Mouse (Mus musculus): ENCODE data around the gene Slc35c2. TPM values are rescaled to one million over a fixed set of nuclear protein-coding genes. Genes with fewer than 3 reads are reported as not detected.

Slc35c2 gene
- polyA plus RNA-seq, 2 experiments from 2014 or later: 31.1 to 45.6 TPM

DNA sequence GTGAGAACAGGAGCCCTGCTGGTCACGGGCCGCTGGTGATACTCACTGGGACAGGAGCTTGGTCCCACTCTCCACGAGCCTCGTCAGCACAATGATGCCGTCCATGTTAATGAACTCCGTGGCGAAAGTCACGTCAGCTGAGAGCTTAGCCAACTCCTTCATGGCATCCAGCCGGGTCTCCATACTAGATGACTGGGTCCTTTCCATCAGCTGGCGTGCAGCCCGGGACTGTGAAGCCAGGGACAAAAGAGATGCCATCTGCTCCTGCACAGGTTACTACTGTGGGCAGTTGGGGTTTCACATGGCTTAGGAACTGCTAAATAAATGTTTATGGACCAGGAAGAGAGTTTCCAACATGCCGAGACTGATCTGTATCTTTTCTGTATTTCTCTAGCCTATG lies 23.9 kb upstream of the Slc35c2 start:
- ATAC-seq: no peak

DNA sequence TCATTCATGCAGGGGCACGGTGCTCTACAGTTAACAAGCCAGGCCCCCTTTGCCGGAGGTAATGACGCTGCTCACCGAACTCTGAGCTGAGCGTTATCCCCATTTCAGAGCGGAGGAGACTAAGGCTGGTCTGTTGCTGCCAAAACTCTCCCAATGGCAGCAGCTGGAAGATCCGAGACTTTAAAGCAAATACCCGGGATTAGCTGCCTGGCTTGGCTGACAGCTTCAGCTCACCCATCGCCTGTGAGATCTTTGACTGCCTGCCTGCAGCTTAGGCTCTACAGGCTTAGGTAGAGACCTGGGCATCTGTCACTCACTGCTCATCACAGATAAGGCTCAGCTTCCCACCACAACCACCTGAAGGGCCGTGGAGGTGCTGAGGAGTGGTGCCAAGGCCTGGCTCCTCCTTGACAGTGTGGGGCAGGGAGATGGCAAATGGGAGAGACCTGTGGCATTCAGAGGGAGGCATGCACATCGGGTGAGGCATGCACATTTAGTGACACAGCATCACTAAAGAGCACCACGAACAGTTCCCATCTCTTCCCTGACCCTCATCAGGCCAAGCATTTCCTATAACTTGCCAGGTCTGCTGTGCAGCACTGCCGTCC lies 23.3 kb upstream of the Slc35c2 start:
- ATAC-seq: no peak

DNA sequence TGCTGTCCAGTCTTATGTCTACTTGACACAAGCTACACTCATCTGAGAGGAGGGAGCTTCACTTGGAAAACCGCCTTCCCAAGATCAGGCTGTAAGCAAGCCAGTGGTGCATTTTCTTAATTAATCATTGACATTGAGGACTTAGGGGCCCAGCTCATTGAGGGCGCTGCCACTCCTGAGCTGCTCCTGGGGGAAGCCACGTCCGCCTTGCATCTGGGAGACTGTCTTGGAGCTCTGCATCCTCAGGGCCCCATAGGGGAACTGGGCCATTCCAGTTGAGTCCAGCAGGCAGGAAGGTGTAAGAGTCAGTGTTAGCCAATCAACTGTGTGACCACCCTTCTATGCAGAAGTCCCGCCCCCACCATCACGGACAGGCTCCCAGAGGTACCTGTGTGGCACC lies 20.1 kb upstream of the Slc35c2 start:
- no peak for ATAC-seq

DNA sequence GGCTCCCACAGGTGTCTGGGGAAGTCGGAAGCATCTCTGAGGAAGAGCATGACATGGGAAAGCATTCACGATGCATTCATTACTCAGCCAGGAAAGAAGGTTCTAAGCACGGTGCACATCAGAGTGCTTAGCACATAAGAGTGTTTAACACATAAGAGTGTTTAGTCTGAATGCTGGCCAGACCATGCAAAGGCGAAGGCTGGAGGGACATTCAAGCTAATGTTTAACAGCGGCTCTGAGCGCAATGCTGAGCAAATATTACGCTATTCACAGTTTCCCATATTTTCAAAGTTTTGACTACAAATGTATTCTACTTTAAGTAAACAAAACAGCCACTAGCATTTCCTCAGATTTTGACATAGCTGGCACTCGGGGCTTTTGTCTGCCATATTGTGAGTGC lies 17.8 kb upstream of the Slc35c2 start:
- ATAC-seq: no peak

DNA sequence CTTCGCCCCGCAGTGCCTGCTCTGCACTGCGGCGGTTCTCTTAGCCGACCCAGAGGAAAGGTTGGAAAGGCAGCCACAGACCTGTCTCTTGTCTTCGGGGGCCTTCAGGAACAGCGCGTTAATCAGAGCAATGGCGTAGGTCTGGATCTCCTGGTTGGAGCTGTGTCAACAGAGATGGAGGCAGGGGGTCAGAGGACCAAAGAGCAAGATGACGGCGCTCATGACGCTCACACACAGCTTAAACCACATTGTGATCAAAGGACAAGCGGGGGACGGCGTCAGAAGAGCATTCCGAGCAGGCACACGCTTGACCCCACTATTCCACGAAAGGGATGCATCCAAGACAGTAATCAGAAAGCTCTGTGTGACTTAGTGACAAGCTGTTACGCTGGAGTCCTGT lies 17.1 kb upstream of the Slc35c2 start:
- no peak for ATAC-seq

- no peak for ATAC-seq
Measured at GRCm38 (mm10) chr2:165303354-165304012, 15.8 kb upstream of the Slc35c2 start.

DNA sequence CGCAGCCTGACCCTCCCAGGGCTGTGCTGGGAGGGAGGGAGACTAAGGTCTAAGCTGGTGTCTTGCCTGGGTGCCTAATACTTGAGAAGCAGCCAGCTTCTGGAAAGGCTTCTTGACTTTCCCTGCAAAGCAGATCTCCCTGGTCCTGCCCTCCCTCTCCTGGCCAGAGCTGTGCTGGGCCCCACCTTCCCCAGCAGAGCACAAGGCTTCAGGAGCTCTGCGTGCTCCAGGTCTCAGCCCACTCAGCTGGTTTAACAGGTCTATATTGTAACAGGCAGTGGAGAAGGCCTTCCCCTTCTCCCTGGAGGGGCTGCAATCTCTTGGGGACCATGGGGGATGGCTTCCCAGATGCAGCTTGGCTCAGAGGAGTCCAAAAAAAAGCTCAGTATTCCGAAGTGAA lies 13.7 kb upstream of the Slc35c2 start:
- ATAC-seq: no peak

GRCm38 (mm10) chr2:165300885-165301284 lies 13.2 kb upstream of the Slc35c2 start:
- ATAC-seq: no peak

DNA sequence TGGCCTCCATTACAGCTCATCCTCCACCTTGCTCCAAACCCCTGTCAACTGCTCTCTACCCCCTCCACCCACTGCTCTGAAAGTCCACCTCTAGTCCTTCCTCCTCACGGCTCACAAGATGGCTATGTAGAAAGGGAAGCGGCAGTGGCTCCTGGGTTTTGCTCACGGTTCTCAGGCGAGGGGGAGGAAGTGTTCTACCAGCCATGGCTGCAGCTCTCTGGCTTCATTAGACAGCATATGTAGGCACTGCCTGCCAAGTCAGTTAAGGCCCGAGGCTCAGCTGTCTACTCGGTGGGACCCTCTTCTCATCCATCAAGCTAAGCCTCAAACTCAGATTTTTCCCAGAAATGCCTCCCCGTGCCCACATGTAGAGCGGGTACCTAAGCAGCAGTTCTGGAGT lies 12.8 kb upstream of the Slc35c2 start:
- ATAC-seq: no peak

DNA sequence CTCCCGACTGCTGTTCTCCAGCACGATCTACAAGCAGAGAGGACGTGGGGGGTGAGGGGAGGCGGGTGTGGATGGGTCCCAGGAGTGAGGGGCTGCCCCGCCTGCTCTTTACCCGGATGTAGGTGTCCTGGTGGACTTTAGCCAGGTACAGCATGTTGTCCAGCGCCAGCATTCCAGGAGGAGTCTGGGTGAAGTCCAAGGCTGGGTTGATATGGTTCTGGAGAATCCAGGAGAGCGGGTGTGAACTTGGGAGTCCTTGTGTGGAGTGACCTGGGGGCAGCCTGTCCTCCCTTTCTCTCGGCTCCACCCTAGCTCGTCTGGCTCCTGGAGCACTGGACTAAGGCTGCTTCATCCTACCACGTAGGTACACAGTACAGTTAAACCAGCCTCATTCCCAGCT lies 9.8 kb upstream of the Slc35c2 start:
- no peak for ATAC-seq

DNA sequence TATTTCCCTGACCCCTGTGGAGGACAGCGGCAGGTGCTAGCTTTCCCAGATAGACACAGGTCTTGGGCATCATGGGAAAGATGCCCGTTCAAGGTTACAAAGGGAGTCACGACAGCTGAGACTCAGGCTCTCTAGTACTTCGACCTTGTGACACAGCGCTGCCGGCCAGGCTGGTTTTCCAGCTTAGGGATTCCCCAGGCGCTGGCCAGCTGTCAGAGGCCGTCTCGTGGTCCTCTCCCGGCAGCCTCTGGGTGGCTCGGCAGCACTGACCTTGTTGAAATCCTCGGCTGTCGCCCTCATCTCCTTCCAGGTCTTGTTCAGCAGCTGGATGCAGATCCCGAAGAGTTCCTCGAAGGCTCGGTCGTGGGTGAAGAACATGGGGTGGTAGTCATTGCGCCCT lies 8.9 kb upstream of the Slc35c2 start:
- ATAC-seq: no peak

DNA sequence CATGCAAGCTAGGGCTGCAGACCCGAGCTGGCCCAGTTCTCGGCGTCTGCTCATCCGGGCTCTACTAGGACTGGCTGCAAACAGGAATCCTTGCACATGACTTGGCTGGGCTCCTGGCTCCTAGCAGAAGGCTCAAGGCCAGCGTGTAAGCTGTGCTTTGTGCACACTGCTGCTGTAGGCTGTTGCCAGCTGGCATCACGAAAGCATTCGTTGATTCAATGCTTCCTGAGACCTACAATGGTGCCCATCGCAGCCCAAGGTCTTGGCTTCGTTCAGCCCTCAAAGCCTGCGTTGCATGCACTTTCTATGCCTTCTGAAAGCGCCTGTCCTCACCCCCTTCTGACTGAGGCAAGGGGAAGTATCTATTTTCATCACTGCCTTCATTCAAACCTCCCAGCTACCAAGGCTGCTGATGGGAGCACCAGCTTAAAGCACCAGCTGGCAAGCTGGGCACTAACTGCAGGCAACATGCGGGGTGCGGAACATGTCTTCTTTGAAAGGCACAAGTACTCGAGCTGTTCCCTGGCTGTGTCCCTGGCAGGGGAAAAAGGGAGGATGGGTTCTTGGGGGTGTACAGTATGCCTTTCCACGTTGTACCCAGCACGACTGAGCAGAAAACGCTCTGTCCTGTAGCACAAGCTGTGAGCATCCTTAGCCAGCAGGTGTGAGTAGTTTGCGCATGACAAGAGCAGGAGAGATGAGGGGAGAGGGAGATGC lies 804 bp upstream of the Slc35c2 start:
- ATAC-seq: no peak

DNA sequence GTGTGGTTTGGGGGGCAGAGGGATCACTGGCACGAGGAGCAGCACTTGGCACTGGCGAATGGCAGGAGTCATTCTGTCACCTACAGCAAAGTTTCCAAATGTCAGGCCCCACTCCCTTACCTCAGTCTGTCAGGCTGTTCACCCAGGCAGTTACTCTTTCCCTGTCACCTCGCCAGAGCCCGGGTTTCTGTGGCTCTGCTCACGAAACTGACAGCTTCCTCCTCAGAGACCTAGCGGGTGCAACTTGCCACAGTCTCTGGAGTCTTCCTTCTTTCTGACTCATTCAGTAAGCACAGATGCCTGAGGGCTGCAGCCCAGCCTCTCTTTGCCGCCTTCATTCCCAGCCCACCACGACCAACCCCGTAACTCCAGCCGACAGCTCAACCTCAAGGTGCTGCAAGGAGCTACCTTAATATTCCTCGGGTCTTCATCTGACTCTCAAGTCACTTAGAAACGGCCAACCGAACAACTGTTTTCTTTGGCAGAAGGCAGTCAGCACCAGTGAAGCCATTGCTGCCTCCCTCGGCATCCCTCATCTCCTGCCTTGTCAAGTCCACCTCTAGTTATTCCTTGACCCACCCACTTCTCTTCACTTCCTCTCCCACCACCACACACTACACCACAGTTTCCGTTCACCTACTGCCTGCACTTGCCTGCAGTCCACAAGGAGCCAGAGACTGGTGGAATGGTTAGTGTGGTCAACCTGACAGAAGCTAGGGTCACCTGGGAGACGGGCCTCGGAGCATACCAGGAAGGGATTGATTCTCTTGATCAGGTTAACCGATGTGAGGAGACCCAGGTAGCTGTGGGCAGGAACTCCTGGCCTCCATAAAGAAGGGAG lies 1.1 kb downstream of the Slc35c2 start:
- peak; percentile 24 for ATAC-seq

DNA sequence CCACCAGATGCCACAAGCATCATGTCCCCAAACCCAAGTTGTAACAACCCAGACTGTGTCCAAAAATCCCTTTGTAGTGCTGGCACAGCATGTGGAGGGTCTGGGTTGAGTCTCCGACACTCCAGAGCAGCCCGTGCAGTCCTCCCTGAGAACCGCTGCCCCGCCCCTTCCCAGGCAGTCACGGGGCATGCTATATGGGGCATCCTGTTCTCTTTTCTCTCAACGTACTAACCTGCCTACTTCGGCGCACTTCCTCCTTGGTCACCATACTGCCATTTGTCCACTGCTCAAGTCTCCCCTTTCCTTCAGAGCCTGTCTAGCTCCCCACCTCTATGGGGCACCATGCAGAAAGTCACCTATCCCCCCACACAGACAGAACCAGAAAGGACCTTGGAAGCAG lies 2.0 kb downstream of the Slc35c2 start:
- peak; percentile 61 for ATAC-seq

DNA sequence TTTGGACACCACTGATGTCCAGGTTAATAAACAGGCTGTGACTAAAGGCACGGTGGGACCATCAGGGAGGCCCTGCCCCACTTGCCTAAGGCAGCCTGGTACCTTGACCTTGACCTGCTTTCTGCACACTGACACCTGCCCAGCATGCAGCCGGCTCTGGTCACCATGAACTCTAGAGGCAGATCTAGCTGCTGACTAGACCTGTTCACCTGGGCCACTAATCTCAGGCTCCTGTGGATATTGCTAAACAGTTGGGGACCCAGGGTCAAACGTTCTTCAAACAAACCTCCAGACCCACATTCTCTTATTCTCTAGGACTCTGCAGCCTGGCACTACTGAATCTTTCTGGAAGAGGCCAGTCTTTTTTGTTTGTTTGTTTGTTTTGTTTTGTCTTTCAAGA lies 2.6 kb downstream of the Slc35c2 start:
- ATAC-seq: no peak

DNA sequence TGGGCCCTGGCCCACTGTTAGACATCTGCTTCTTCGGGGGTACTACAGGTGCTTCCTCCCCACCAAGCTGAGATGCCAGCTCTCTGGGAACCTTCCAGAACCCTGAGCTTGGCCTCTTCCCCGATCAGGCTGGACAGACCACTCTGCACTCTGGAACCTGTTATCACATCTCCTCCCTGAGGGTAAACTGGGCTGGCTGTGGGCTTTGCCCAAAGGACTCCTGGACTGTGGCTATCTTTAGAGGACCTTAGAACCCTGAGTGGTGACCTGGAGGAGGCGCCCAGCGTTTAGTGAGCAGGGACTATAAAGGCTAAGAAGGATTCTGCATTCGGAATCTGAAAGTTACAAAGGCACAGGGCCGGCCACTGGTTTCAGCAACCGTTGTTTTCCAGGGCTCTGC lies 3.3 kb downstream of the Slc35c2 start:
- ATAC-seq: no peak

DNA sequence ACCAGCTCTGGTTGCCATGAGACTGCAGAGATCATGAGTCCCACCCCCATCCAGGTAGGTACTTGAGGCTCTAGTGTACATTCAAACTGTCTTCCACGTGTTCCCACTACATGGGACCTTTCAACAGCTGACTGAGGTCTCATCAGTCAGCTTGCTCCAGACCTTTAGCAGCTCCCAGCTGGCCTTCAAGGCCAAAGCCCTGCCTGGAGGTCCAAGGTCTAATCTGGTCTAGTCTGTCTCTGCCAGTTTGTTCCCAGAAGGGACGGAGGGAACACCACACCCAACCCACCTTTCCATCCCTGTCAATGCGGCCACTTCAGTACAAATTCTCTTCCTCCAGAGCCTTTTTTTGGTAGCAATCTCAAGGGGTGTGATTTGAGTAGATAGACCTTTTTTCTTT lies 4.0 kb downstream of the Slc35c2 start:
- no peak for ATAC-seq

- no peak for ATAC-seq
Measured at GRCm38 (mm10) chr2:165281779-165282311, 5.8 kb downstream of the Slc35c2 start.

DNA sequence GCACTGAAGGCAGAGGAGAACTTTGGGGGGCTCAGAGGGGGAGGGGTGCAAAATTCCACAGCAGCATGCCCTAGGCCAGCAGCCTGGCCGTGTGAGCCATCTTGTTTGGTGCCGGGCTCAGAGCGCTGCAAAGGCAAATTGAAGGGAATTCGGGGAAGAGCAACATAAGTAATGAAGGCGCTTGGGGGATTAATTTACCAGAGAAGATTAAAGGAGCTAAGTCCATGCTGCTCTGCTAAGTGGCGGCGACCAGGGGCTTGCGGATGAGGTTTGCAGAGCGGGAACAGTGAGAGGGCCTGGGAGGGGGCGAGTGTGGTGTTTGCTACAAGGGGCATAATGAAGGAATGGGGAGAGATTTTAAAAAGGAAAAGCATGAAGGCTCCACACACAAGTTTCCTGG lies 8.3 kb downstream of the Slc35c2 start:
- no peak for ATAC-seq

DNA sequence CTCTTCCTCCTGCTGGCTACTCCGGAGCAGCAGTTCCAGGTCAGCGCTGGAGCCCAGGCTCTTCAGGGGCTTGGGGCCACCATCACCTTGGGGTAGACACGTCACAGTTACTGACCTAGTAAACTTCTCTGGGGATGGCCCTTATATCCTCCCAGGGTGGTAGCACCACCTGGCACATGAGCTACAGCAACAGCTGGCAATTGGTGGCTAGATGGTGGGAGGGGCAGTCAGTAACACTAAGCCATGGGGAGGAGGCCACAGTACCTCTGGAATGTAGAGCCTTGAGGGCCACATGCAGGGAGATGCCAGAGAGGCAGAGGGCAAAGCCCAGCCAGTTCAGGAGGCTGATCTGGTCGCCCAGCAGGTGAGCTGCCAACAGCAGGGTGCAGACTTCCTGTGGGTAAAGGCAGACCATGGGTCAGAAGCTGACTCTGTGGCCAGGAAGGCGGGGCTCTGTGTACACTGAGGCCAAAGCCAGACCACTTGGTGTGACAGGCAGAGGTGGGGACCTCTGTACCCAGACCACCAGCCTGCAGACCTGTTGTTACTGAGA lies 10.4 kb downstream of the Slc35c2 start:
- ATAC-seq: no peak

GRCm38 (mm10) chr2:165275824-165276223 lies 11.8 kb downstream of the Slc35c2 start:
- no peak for ATAC-seq

- no peak for ATAC-seq
Measured at GRCm38 (mm10) chr2:165275124-165275640, 12.5 kb downstream of the Slc35c2 start.
